17 mouse cellular contexts compared by ENCODE assay signal in genomic region chr4:14313541-14313940, GRCm38 (mm10).
DNase-seq lines count a peak whose midpoint lies in the region; TF ChIP-seq lines count a peak whose summit lies in the region.
"Had no signal": no experiment of that assay in that cellular context is flagged by ENCODE, and none has a peak within 500 bp of the region (broad histone marks: within the 10 kb centered on the region; RNA-seq: fewer than 3 reads in every experiment).

No protein-coding gene starts in this region.

- no peaks in the 10 kb centered on the region for H3K79me2 ChIP-seq in MEL (ENCODE audit: control insufficient read depth, insufficient read depth, low read length, poor library complexity)

- no peak for TF ChIP-seq POLR2A in MEL (IDR thresholded peaks at IDR 0.05; ENCODE audit: control insufficient read depth in 1 of 2, insufficient read depth in 1 of 2, low read depth in 1 of 2, low read length in 2 of 2, poor library complexity in 1 of 2)

- peaks cover 0 to 11% of the 10 kb centered on the region in 2 experiments; a peak in 2 of 4 replicates for H3K36me3 ChIP-seq in MEL (ENCODE audit: control insufficient read depth in 1 of 2, insufficient read depth in 2 of 2, low read length in 2 of 2)
- H3K36me3 ChIP-seq: G1E had no signal

- H3K27ac ChIP-seq in MEL (ENCODE audit: control insufficient read depth, low read depth, low read length), result peak overlapping the region; percentile 26

- H3K4me3 ChIP-seq in MEL (ENCODE audit: control insufficient read depth in 1 of 2, insufficient read depth in 1 of 2, low read depth in 2 of 2, low read length in 2 of 2), result no peak overlapping the region

- peaks cover 3% of the 10 kb centered on the region in 2 experiments for H3K4me1 ChIP-seq in MEL (ENCODE audit: control insufficient read depth in 1 of 2, insufficient read depth in 2 of 2, low read length in 2 of 2)

- H3K9me3 ChIP-seq in MEL (replicated peaks; ENCODE audit: insufficient read depth, low read length), result no peaks in the 10 kb centered on the region
- H3K9me3 ChIP-seq: G1E had no signal

- DNase-seq in MEL (ENCODE audit: low read depth, low spot score), result peak; percentile 60
- no peak for DNase-seq in spleen, adult 12 weeks (ENCODE audit: low spot score)
- DNase-seq: adrenal gland, adult 2 months; adrenal gland, adult 8-10 months; adrenal gland, postnatal 10 days; adrenal gland, postnatal 14 days; adrenal gland, postnatal 25 days; adrenal gland, postnatal 36 days; B cell, adult 2 months; cerebellum, adult 11 months; cerebellum, adult 11-12 months; cerebellum, adult 18-20 months; cerebellum, adult 2 months; cerebellum, adult 8-10 months had no signal

- no peak overlapping the region for H3K9ac ChIP-seq in MEL (ENCODE audit: control insufficient read depth, low read depth, low read length, poor library complexity, severe bottlenecking)

- no peak for TF ChIP-seq CTCF in MEL (IDR thresholded peaks at IDR 0.05 in 2 of 3, conservative IDR thresholded peaks at IDR 0.05 in 1 of 3; ENCODE audit: control insufficient read depth in 1 of 3, insufficient read depth in 1 of 3, low read depth in 2 of 3, low read length in 3 of 3, poor library complexity in 1 of 3, severe bottlenecking in 1 of 3)

- H3K27me3 ChIP-seq in MEL (ENCODE audit: control insufficient read depth in 1 of 2, insufficient read depth in 2 of 2, low read length in 2 of 2), result no peaks in the 10 kb centered on the region
- H3K27me3 ChIP-seq: CH12.LX, Patski had no signal

- TF ChIP-seq RAD21 in MEL (IDR thresholded peaks at IDR 0.05; ENCODE audit: low read depth, low read length), result no peak

- TF ChIP-seq EP300 in MEL (IDR thresholded peaks at IDR 0.05; ENCODE audit: low read depth in 1 of 2, low read length in 2 of 2), result peak; percentile 89 to 95

TF ChIP-seq in MEL, 35 proteins besides CTCF, POLR2A, EP300 and RAD21:
- TF ChIP-seq TAL1 (IDR thresholded peaks at IDR 0.05; ENCODE audit: low read length) (no peak), GATA1 (IDR thresholded peaks at IDR 0.05; ENCODE audit: low read depth, low read length) (peak; percentile 73), MAX (IDR thresholded peaks at IDR 0.05; ENCODE audit: low read length) (peak; percentile 98), ZNF384 (IDR thresholded peaks at IDR 0.05; ENCODE audit: low read depth, low read length) (no peak), MEF2A (IDR thresholded peaks at IDR 0.05; ENCODE audit: extremely low read depth, insufficient replicate concordance, low read depth, low read length, poor library complexity, severe bottlenecking) (no peak), POLR2AphosphoS5 (IDR thresholded peaks at IDR 0.05; ENCODE audit: borderline replicate concordance, low read depth, low read length) (no peak), SIN3A (IDR thresholded peaks at IDR 0.05; ENCODE audit: low read length) (peak; percentile 71), UBTF (IDR thresholded peaks at IDR 0.05; ENCODE audit: borderline replicate concordance, insufficient read depth, low read depth, low read length) (no peak), RCOR1 (IDR thresholded peaks at IDR 0.05; ENCODE audit: low read depth, low read length) (peak; percentile 74), ETS1 (IDR thresholded peaks at IDR 0.05; ENCODE audit: low read depth, low read length) (peak; percentile 43), HCFC1 (IDR thresholded peaks at IDR 0.05; ENCODE audit: low read depth, low read length) (no peak), BHLHE40 (IDR thresholded peaks at IDR 0.05; ENCODE audit: borderline replicate concordance, low read depth, low read length) (peak; percentile 84), GABPA (IDR thresholded peaks at IDR 0.05; ENCODE audit: low read depth, low read length) (no peak), MYC (IDR thresholded peaks at IDR 0.05; ENCODE audit: low read depth, low read length) (peak; percentile 94), JUND (IDR thresholded peaks at IDR 0.05; ENCODE audit: low read depth, low read length) (no peak), TBP (IDR thresholded peaks at IDR 0.05; ENCODE audit: low read depth, low read length) (no peak), USF2 (IDR thresholded peaks at IDR 0.05; ENCODE audit: borderline replicate concordance in 1 of 2, insufficient read depth in 1 of 2, low read depth in 1 of 2, low read length in 2 of 2) (no peak), USF1 (IDR thresholded peaks at IDR 0.05; ENCODE audit: low read depth, low read length) (peak; percentile 56; the same call in 1 of the 2 replicates), ZMIZ1 (IDR thresholded peaks at IDR 0.05; ENCODE audit: low read depth, low read length) (no peak), MYB (IDR thresholded peaks at IDR 0.05; ENCODE audit: low read depth, low read length) (peak; percentile 89), ZC3H11A (IDR thresholded peaks at IDR 0.05; ENCODE audit: low read depth, low read length) (no peak), SMC3 (IDR thresholded peaks at IDR 0.05; ENCODE audit: low read depth, low read length) (no peak), CHD2 (IDR thresholded peaks at IDR 0.05; ENCODE audit: low read length) (no peak), MXI1 (IDR thresholded peaks at IDR 0.05; ENCODE audit: low read depth, low read length) (peak; percentile 62), MAFK (IDR thresholded peaks at IDR 0.05; ENCODE audit: borderline replicate concordance, low read depth, low read length) (no peak), TCF12 (IDR thresholded peaks at IDR 0.05; ENCODE audit: low read depth, low read length) (peak; percentile 78; the same call in 1 of the 2 replicates), ELF1 (IDR thresholded peaks at IDR 0.05; ENCODE audit: low read depth, low read length) (no peak), NRF1 (IDR thresholded peaks at IDR 0.05; ENCODE audit: insufficient read depth, low read depth, low read length, poor library complexity, severe bottlenecking) (no peak), E2F4 (IDR thresholded peaks at IDR 0.05; ENCODE audit: borderline replicate concordance, low read depth, low read length) (no peak; the same call in 1 of the 2 replicates), NELFE (IDR thresholded peaks at IDR 0.05; ENCODE audit: low read depth, low read length) (0 out of 2 replicates have a peak, but pooled peaks have one; percentile 13), ZKSCAN1 (IDR thresholded peaks at IDR 0.05; ENCODE audit: low read depth, low read length) (no peak), MAZ (IDR thresholded peaks at IDR 0.05; ENCODE audit: low read depth, low read length) (no peak), POLR2AphosphoS2 (IDR thresholded peaks at IDR 0.05; ENCODE audit: low read length) (no peak), KAT2A (conservative IDR thresholded peaks at IDR 0.05; ENCODE audit: low read depth, low read length) (no peak; the same call in 1 of the 2 replicates), CHD1 (IDR thresholded peaks at IDR 0.05; ENCODE audit: low read depth, low read length) (no peak)
